Mouse (Mus musculus) kidney, embryonic 14.5 days (tissue): ENCODE data around the gene Lrrc25. TPM values are rescaled to one million over a fixed set of nuclear protein-coding genes. Genes with fewer than 3 reads are reported as not detected.
"Not testable (repeated sequence)": the region's sequence is repeated elsewhere in the genome, so short reads cannot be mapped to it uniquely, and the experiment has no call there.

Experiments
- ATAC-seq: fragments of 200-750 bp; cut with Nextera tagmentation; 2 replicates; pipeline ENCODE4 v1.8.0; 2017; ENCODE audit warnings: moderate number of reproducible peaks, mild to moderate bottlenecking, moderate TSS enrichment, moderate library complexity; ENCODE audit not compliant: low FRiP score, low TSS enrichment
- H3K27ac ChIP-seq: fragments of 300-500 bp; sonication (generic); 2 replicates; pipeline ENCODE4 v1.5.1; 2014; ENCODE audit warnings: low read depth, mild to moderate bottlenecking, low read length, moderate library complexity, mixed read lengths
- H3K27me3 ChIP-seq: fragments of 300-500 bp; sonication (generic); 2 replicates; pipeline ENCODE4 v1.6.1; 2014; ENCODE audit warnings: mild to moderate bottlenecking, low read length; ENCODE audit not compliant: control insufficient read depth, insufficient read depth
- H3K36me3 ChIP-seq: fragments of 300-500 bp; sonication (generic); 2 replicates; pipeline ENCODE4 v1.6.1; 2014; ENCODE audit warnings: low read length, mixed read lengths; ENCODE audit not compliant: control insufficient read depth, insufficient read depth
- H3K4me1 ChIP-seq: fragments of 300-500 bp; sonication (generic); 2 replicates; pipeline ENCODE4 v1.6.1; 2014; ENCODE audit warnings: low read length, mixed read lengths; ENCODE audit not compliant: control insufficient read depth, insufficient read depth
- H3K4me2 ChIP-seq: fragments of 300-500 bp; sonication (generic); replicated peaks from 2 replicates; pipeline ENCODE4 v1.6.1; 2014; ENCODE audit warnings: low read depth, mild to moderate bottlenecking, low read length
- H3K4me3 ChIP-seq: fragments of 300-500 bp; sonication (generic); 2 replicates; pipeline ENCODE4 v1.5.1; 2014; ENCODE audit warnings: mild to moderate bottlenecking, low read length
- H3K9ac ChIP-seq: fragments of 300-500 bp; sonication (generic); 2 replicates; pipeline ENCODE4 v1.6.1; 2014; ENCODE audit warnings: low read depth, mild to moderate bottlenecking, low read length, moderate library complexity
- H3K9me3 ChIP-seq: fragments of 300-500 bp; sonication (generic); 2 replicates; pipeline ENCODE4 v1.6.1; 2016; ENCODE audit warnings: low read length; ENCODE audit not compliant: control insufficient read depth
- WGBS: fragments of 180-500 bp; shearing (Covaris S2); extraction: QIAGEN DNeasy Blood & Tissue Kit; methylation state at CpG from one replicate; pipeline ENCODE4 v1.1.7; 2014; 5-methylcytosine and 5-hydroxymethylcytosine counted together
- polyA plus RNA-seq: library from polyadenylated mRNA; unstranded; fragments of >200 nt; fragmentation: Nextera tagmentation; extraction: Ambion mirVana; gene quantifications from 2 replicates; pipeline ENCODE4 v1.2.1, GENCODE M21; 2014

The Lrrc25 gene
- polyA plus RNA-seq, 1 experiment from 2014 or later, result 1.4 TPM

GRCm38 (mm10) chr8:70587955-70588354 lies 28.0 kb upstream of the Lrrc25 start:
- H3K9ac ChIP-seq, H3K9me3 ChIP-seq, ATAC-seq, H3K27ac ChIP-seq, H3K4me3 ChIP-seq, H3K4me1 ChIP-seq, H3K4me2 ChIP-seq, H3K27me3 ChIP-seq: not testable (repeated sequence)
- WGBS, result 91% methylated on average over 4 of the region's 4 CpGs
- H3K36me3 ChIP-seq, result peaks cover 67% of the 10 kb centered on the region

DNA sequence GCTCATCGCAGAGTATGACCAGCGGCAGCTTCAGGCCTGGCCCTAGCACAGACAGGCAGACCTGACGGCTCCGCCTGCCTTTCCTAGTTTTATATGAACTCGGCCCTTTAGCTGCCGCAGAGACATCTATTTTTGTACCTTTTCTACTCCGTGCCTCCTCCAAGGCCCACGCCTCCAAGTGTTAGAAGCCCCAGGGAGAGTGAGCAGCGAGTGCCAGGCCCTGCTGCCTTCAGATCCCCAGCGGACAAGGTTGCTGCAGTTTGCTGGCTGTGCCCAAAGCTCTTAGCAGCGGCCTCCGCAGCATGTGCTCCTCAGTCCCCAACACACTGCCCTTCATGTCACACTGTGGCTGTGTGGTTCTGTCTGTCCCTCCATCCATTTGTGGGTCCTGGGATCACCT lies 24.4 kb upstream of the Lrrc25 start:
- H3K4me1 ChIP-seq, result peaks cover 22% of the 10 kb centered on the region
- no peaks in the 10 kb centered on the region for H3K27me3 ChIP-seq
- H3K9me3 ChIP-seq, result no peaks in the 10 kb centered on the region
- H3K36me3 ChIP-seq, result peaks cover 53% of the 10 kb centered on the region
- no peak overlapping the region for H3K27ac ChIP-seq
- H3K4me2 ChIP-seq, result no peak overlapping the region
- ATAC-seq, result no peak
- H3K4me3 ChIP-seq, result no peak overlapping the region
- 91% methylated on average over 12 of the region's 12 CpGs for WGBS
- H3K9ac ChIP-seq, result no peak overlapping the region

GRCm38 (mm10) chr8:70593173-70593572 lies 22.8 kb upstream of the Lrrc25 start:
- ATAC-seq, result no peak
- Histone ChIP-seq H3K9ac (0 out of 2 replicates have a peak overlapping the region, but pooled peaks have one; percentile 73), H3K4me1 (peaks cover 37% of the 10 kb centered on the region), H3K9me3 (no peaks in the 10 kb centered on the region), H3K4me2 (peak overlapping the region; percentile 93), H3K36me3 (peaks cover 50% of the 10 kb centered on the region), H3K27ac (peak overlapping the region; percentile 76; the same call in 1 of the 2 replicates), H3K4me3 (peak overlapping the region; percentile 61; the same call in 1 of the 2 replicates), H3K27me3 (no peaks in the 10 kb centered on the region)
- 32% methylated on average over 8 of the region's 8 CpGs for WGBS

DNA sequence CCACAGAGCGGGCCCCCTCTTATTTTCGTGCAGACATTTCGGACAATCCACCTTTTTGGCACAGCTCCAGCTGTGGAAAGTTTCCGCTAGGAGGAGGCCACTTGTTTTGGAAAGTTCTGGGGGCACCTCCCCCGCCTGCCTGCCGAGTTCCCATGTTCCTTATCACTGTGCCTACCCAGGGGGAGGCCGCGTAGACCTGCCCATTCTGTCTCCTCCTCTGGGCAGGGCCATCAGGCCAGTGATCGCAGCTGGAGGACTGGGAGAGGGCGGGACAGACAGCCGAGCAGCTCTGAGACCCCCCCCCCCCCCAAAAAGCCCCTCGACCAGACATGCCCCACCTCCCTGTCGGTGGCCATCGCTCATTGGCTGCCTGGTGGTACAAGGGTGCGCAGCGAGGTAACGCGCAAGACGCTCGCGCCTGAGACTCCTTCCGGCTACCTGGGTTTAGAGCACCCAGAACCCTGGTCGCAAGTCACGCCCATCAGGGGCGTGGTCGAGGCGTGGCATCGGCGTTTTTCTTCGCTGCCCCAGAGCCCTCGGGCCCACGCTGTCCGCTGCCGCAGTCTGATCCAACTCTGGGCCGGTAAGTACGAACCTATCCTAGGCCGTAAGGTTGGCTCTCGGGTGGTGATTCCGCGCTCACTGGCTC lies 21.9 kb upstream of the Lrrc25 start, which contains the start of gene Isyna1:
TSS of gene Isyna1 (plus strand) at position 413 of the 649 bp plus-strand sequence.
- under 1% methylated on average over 38 of the region's 40 CpGs for WGBS
- peaks cover 46% of the 10 kb centered on the region for H3K4me1 ChIP-seq
- peak; percentile 91 for ATAC-seq
- peak within 1 kb of the TSS; percentile 61 for H3K4me3 ChIP-seq
- no peaks in the 10 kb centered on the region for H3K9me3 ChIP-seq
- H3K9ac ChIP-seq, result peak within 1 kb of the TSS; percentile 73
- H3K4me2 ChIP-seq, result peak within 1 kb of the TSS; percentile 93
- H3K36me3 ChIP-seq, result peaks cover 45% of the 10 kb centered on the region
- peak within 1 kb of the TSS; percentile 76 for H3K27ac ChIP-seq
- no peaks in the 10 kb centered on the region for H3K27me3 ChIP-seq

- peak overlapping the region; percentile 93 for H3K4me2 ChIP-seq
- peak; percentile 8 for ATAC-seq
- no peaks in the 10 kb centered on the region for H3K9me3 ChIP-seq
- H3K4me1 ChIP-seq, result peaks cover 54% of the 10 kb centered on the region
- peak overlapping the region; percentile 76 for H3K27ac ChIP-seq
- H3K36me3 ChIP-seq, result peaks cover 38% of the 10 kb centered on the region
- H3K27me3 ChIP-seq, result no peaks in the 10 kb centered on the region
- WGBS, result 11% methylated on average over 77 of the region's 82 CpGs
- peak overlapping the region; percentile 61 for H3K4me3 ChIP-seq
- peak overlapping the region; percentile 73 for H3K9ac ChIP-seq
Measured at GRCm38 (mm10) chr8:70594621-70595564, 21.1 kb upstream of the Lrrc25 start.

DNA sequence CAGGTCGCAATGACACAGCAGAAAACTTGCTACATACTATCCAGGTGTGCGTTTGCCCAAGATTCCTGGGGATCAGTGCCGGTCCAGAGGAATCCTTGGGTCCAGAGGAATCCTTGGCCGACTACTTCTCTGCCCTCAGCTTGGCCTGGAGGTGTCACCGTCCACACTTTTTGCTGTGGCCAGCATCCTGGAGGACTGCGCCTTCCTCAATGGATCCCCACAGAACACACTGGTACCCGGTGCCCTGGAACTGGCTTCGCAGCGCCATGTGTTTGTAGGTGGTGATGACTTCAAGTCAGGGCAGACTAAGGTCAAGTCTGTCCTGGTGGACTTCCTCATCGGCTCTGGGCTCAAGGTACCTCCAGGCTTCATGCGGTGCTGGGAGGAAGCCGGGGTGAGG lies 20.1 kb upstream of the Lrrc25 start:
- Histone ChIP-seq H3K27me3 (no peaks in the 10 kb centered on the region), H3K27ac (no peak overlapping the region), H3K36me3 (peaks cover 31% of the 10 kb centered on the region), H3K9ac (no peak overlapping the region), H3K9me3 (no peaks in the 10 kb centered on the region), H3K4me2 (peak overlapping the region; percentile 93; the same call in 1 of the 2 replicates), H3K4me1 (peaks cover 63% of the 10 kb centered on the region), H3K4me3 (peak overlapping the region; percentile 61; the same call in 1 of the 2 replicates)
- ATAC-seq, result no peak
- 92% methylated on average over 12 of the region's 12 CpGs for WGBS

GRCm38 (mm10) chr8:70596216-70596615 lies 19.7 kb upstream of the Lrrc25 start:
- H3K9ac ChIP-seq, result no peak overlapping the region
- ATAC-seq, result no peak
- no peaks in the 10 kb centered on the region for H3K27me3 ChIP-seq
- WGBS, result 90% methylated on average over 18 of the region's 18 CpGs
- H3K4me1 ChIP-seq, result peaks cover 67% of the 10 kb centered on the region
- no peaks in the 10 kb centered on the region for H3K9me3 ChIP-seq
- no peak overlapping the region for H3K4me3 ChIP-seq
- H3K27ac ChIP-seq, result no peak overlapping the region
- peaks cover 30% of the 10 kb centered on the region for H3K36me3 ChIP-seq
- no peak overlapping the region for H3K4me2 ChIP-seq

GRCm38 (mm10) chr8:70596775-70597416 lies 19.1 kb upstream of the Lrrc25 start:
- peak overlapping the region; percentile 82; the same call in 1 of the 2 replicates for H3K4me2 ChIP-seq
- peak overlapping the region; percentile 69; the same call in 1 of the 2 replicates for H3K9ac ChIP-seq
- H3K27me3 ChIP-seq, result no peaks in the 10 kb centered on the region
- peaks cover 73% of the 10 kb centered on the region for H3K4me1 ChIP-seq
- no peak overlapping the region for H3K27ac ChIP-seq
- WGBS, result 85% methylated on average over 17 of the region's 17 CpGs
- H3K4me3 ChIP-seq, result peak overlapping the region; percentile 45; the same call in 1 of the 2 replicates
- ATAC-seq, result no peak
- H3K36me3 ChIP-seq, result peaks cover 27% of the 10 kb centered on the region
- no peaks in the 10 kb centered on the region for H3K9me3 ChIP-seq
